Mouse (Mus musculus) cerebellum, postnatal 14 days (tissue): ENCODE data around the gene Tex28.
"Not testable (repeated sequence)": the region's sequence is repeated elsewhere in the genome, so short reads cannot be mapped to it uniquely, and the experiment has no call there.

Experiments
- DNase-seq, 2 experiments: peaks; one replicate each; pipeline ENCODE4 v3.0.0; 2021; ENCODE audit warnings: mixed read lengths in 2 of 2

The Tex28 gene

DNA sequence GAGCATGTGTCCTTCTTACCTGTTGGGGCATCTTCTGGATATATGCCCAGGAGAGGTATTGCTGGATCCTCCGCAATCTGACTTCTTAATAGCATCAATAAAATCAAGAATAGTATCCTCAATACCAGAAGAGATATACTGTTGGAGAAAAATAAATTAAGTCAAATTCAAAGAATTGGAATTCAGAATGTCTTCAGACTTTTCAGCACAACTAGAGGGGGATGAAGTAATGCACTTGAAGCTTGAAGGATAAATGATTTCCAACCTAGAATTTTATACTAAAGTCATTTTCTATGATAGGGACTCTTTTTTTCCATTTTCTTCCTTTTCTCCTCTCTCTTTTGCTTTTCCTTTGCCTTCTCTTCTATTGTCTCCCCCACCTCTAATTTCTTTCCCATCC, at the start of gene Tex28:
Gene Tex28, minus strand, starts transcription at position 101 of the 400 bp plus-strand sequence.
- DNase-seq, result no peak

GRCm38 (mm10) chrX:74203556-74203955, 35.9 kb upstream of the Tex28 start:
- DNase-seq, result no peak

- no peak for DNase-seq
Observed at GRCm38 (mm10) chrX:74176959-74177358, 9.3 kb upstream of the Tex28 start, which contains the start of gene Tktl1. TSS of gene Tktl1 (plus strand) at chrX:74177259.

- not testable (repeated sequence) for DNase-seq
Observed at GRCm38 (mm10) chrX:74135263-74135662, 32.4 kb downstream of the Tex28 start, which contains the start of gene Mecp2. TSS of gene Mecp2 (minus strand) at chrX:74135363.

GRCm38 (mm10) chrX:74127164-74127563, 40.5 kb downstream of the Tex28 start, which contains the start of gene Opn1mw:
TSS of gene Opn1mw (plus strand) at chrX:74127464.
- no peak for DNase-seq

- peak; percentile 1 to 26 for DNase-seq
Observed at GRCm38 (mm10) chrX:74124975-74125374, 42.7 kb downstream of the Tex28 start.

DNA sequence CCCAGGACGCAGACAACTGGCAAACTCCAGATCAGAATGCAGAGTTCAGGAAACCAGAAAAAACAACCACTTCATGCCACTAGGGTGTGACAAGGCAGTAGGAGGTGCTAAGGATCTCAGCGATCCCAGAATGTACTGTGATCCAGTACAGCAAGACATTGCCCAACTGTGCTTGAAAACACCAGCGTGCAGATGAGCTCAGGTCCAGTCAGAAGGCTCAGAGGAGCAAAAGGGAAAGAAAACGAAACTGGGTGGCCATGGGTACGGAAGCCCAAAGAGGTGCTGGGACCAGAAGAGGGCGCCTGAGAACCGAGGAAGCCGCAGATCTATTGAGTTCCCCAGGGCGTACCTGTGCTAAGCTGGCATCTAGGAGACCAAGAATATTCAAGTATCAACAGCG, 52.1 kb downstream of the Tex28 start:
- peak; percentile 72 to 76 for DNase-seq

- DNase-seq, result no peak
Observed at GRCm38 (mm10) chrX:74114036-74114435, 53.6 kb downstream of the Tex28 start.

DNA sequence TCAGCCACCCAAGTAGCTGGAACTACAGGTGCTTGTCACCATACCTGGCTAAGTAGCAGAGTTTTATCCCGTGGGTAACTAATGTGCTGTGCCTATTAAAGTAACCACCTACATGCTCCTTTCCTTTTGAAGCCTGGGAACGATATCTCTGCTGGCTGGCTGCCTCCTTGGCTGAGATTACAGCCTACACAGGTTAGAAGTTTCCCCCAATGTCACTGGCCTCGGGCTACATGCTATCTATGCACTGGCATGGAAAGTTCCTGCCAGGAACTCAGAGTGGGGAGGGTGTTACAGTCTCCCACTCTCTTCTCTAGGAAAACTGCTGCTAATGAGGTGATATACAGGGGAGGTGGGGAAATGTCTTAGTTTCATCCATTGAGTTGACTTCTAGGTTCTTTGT, 58.9 kb downstream of the Tex28 start:
- DNase-seq, result no peak

- DNase-seq, result no peak
Observed at GRCm38 (mm10) chrX:74105916-74106315, 61.7 kb downstream of the Tex28 start.

DNA sequence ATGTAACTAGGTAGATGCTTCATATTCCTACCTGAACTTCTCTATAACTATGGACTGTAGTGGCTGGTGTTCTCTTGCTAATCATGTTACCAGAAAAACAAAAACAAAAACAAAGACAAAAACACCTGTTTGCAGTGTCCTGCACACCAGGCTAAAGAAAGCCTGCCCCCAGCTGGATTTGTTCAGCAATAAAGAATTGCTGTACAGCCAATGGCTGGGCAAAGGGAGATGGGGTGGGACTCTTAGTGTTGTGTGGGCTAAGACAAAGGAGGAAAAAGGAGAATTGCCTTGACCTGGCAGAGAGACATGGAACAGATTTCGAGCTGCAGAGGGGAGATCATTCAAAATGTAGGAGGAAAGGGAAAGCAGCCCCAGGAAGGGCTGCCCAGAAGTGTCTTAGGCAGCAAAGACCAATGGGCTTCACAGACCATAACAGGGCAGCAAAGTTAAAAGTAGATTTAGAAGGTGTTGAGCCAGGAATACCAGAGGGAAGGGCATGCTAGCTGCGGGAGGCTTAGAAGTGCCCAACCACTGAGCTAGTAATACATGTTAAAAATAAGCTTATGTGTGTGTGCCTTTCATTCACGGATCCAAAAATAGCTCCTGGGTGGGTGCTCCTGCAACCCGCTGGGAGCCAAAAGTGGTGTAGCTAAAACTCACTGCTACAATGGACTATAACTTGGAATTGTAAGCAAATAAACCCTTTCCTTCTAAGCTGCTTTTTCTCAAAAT, 64.0 kb downstream of the Tex28 start:
- DNase-seq, result no peak
